Mouse (Mus musculus): ENCODE measurements at regions not wholly inside any gene's neighbourhood (a gene's known extent, or its start where the extent isn't known, plus 50 kb on each side); places are given as distances from the start of the nearest gene placed in this dataset.

DNA sequence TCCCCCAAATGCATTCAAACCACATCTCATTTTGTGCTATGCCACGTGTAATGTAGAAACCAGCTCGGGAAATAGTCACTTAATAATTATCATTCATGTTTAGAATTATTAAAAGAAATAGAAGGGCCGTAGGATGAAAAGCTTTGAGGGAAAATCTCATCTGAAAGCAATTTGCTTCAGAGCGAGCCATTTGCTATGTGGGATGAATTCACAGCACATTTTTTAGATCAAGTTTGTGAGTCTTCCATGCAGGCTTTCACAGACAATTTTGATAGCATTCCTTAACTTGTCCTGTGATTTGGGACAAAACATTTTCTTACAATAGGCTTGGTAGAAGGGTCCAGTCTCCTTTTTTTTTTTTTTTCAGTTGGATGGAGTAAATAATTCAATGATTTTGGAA lies 283.1 kb downstream of the Hace1 start:
- in situ Hi-C loops (cut with MboI; ENCODE audit: low pct_ligation_motif_present, low pct_unique_long_range_greater_than_20kb, low sequenced_read_pairs): no loop called here
- Histone ChIP-seq H3K4me2 (ENCODE audit: insufficient read depth, low read depth, poor library complexity, severe bottlenecking) (no peak overlapping the region), H3K4me1 (ENCODE audit: control insufficient read depth in 1 of 2, insufficient read depth in 2 of 2) (no peaks in the 10 kb centered on the region), H3K27me3 (replicated peaks) (no peaks in the 10 kb centered on the region), H3K9me3 (replicated peaks; ENCODE audit: low read length) (no peaks in the 10 kb centered on the region), H3K27ac (ENCODE audit: insufficient read depth, low read depth) (no peak overlapping the region), H3K4me3 (replicated peaks in 1 of 3; ENCODE audit: low read depth in 2 of 3, low read length in 2 of 3, poor library complexity in 1 of 3) (no peak overlapping the region), H3K36me3 (replicated peaks in 1 of 2; ENCODE audit: control insufficient read depth in 1 of 2, insufficient read depth in 1 of 2, low read length in 1 of 2) (no peaks in the 10 kb centered on the region), H3K9ac (ENCODE audit: insufficient read depth, low read depth) (no peak overlapping the region), H3K79me2 (replicated peaks; ENCODE audit: control insufficient read depth, extremely low read depth, insufficient read depth, poor library complexity, severe bottlenecking) (no peaks in the 10 kb centered on the region)
- no peak for DNase-seq (ENCODE audit: extremely low read depth)
- dilution Hi-C loops (cut with MboI; ENCODE audit: extremely low pct_ligation_motif_present, extremely low pct_unique_long_range_greater_than_20kb, low sequenced_read_pairs): no loop called here
- TF ChIP-seq USF2 (conservative IDR thresholded peaks at IDR 0.05; ENCODE audit: low read depth, low read length) (no peak), ELF1 (IDR thresholded peaks at IDR 0.05; ENCODE audit: low read depth, low read length) (no peak)

DNA sequence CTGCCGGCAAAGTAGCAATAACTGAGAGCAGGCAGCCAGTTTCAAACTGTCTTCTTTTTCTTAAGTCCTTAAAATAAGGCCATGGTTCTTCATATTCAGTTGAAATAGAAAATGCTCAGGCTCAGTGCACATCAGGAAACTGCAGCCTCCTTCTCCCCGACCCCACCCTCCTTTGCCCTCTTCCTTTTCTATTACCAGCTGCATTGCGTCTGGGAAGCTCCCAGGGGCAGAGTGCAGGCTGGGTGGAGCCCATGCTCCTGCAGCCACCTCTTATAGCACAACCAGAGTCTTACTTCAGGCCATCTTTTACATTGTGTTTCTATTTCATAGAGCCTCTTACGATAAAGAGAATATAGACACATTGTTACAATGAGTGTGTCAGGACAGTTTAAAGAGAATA lies 288.2 kb downstream of the Hace1 start:
- dilution Hi-C loops (cut with MboI; ENCODE audit: extremely low pct_ligation_motif_present, extremely low pct_unique_long_range_greater_than_20kb, low sequenced_read_pairs) (no loop called here), in situ Hi-C loops (cut with MboI; ENCODE audit: low pct_ligation_motif_present, low pct_unique_long_range_greater_than_20kb, low sequenced_read_pairs) (no loop called here)
- no peaks in the 10 kb centered on the region for H3K9me3 ChIP-seq (replicated peaks; ENCODE audit: low read length)
- no peaks in the 10 kb centered on the region for H3K36me3 ChIP-seq (replicated peaks in 1 of 2; ENCODE audit: control insufficient read depth in 1 of 2, insufficient read depth in 1 of 2, low read length in 1 of 2)
- H3K79me2 ChIP-seq (replicated peaks; ENCODE audit: control insufficient read depth, extremely low read depth, insufficient read depth, poor library complexity, severe bottlenecking): no peaks in the 10 kb centered on the region
- no peaks in the 10 kb centered on the region for H3K4me1 ChIP-seq (ENCODE audit: control insufficient read depth in 1 of 2, insufficient read depth in 2 of 2)
- no peak for TF ChIP-seq ZC3H11A (IDR thresholded peaks at IDR 0.05; ENCODE audit: low read depth, low read length)
- no peak for TF ChIP-seq POLR2AphosphoS2 (IDR thresholded peaks at IDR 0.05; ENCODE audit: low read depth, low read length)
- no peak for TF ChIP-seq ELF1 (IDR thresholded peaks at IDR 0.05; ENCODE audit: low read depth, low read length)
- TF ChIP-seq EP300 (IDR thresholded peaks at IDR 0.05; ENCODE audit: low read length): no peak
- no peak for TF ChIP-seq KAT2A (IDR thresholded peaks at IDR 0.05; ENCODE audit: insufficient replicate concordance, low read length)
- no peak overlapping the region for H3K27ac ChIP-seq (ENCODE audit: insufficient read depth, low read depth)
- no peak for DNase-seq (ENCODE audit: extremely low read depth)
- H3K27me3 ChIP-seq (replicated peaks): no peaks in the 10 kb centered on the region
- no peak overlapping the region for H3K9ac ChIP-seq (ENCODE audit: insufficient read depth, low read depth)
- H3K4me2 ChIP-seq (ENCODE audit: insufficient read depth, low read depth, poor library complexity, severe bottlenecking): no peak overlapping the region
- no peak overlapping the region for H3K4me3 ChIP-seq (replicated peaks in 1 of 3; ENCODE audit: low read depth in 2 of 3, low read length in 2 of 3, poor library complexity in 1 of 3)

DNA sequence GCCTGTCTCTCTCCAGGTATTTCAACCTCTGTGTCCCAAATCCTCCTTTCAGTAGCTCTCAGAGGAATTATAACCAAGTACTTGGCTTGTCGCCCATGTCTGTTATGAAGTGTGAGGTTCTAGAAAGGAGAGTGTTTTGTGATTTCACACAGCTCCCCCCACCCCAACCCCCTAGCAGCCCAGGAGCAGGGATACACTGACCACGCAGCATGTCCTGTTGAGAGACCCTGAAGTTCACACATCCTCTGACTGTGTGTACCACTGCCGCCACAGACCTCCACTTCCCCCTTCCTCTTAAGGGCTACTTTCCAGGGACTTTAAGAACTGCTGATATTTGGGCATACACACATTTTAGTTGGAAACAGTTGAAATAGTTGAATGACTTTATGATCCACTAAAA lies 289.2 kb downstream of the Hace1 start:
- Histone ChIP-seq H3K4me1 (ENCODE audit: control insufficient read depth in 1 of 2, insufficient read depth in 2 of 2) (no peaks in the 10 kb centered on the region), H3K4me2 (ENCODE audit: insufficient read depth, low read depth, poor library complexity, severe bottlenecking) (no peak overlapping the region), H3K4me3 (replicated peaks in 1 of 3; ENCODE audit: low read depth in 2 of 3, low read length in 2 of 3, poor library complexity in 1 of 3) (no peak overlapping the region), H3K79me2 (replicated peaks; ENCODE audit: control insufficient read depth, extremely low read depth, insufficient read depth, poor library complexity, severe bottlenecking) (no peaks in the 10 kb centered on the region), H3K27me3 (replicated peaks) (no peaks in the 10 kb centered on the region), H3K36me3 (replicated peaks in 1 of 2; ENCODE audit: control insufficient read depth in 1 of 2, insufficient read depth in 1 of 2, low read length in 1 of 2) (no peaks in the 10 kb centered on the region), H3K9ac (ENCODE audit: insufficient read depth, low read depth) (no peak overlapping the region), H3K9me3 (replicated peaks; ENCODE audit: low read length) (no peaks in the 10 kb centered on the region), H3K27ac (ENCODE audit: insufficient read depth, low read depth) (no peak overlapping the region)
- dilution Hi-C loops (cut with MboI; ENCODE audit: extremely low pct_ligation_motif_present, extremely low pct_unique_long_range_greater_than_20kb, low sequenced_read_pairs) (no loop called here), in situ Hi-C loops (cut with MboI; ENCODE audit: low pct_ligation_motif_present, low pct_unique_long_range_greater_than_20kb, low sequenced_read_pairs) (no loop called here)
- TF ChIP-seq SMC3 (IDR thresholded peaks at IDR 0.05; ENCODE audit: low read depth, low read length) (no peak), POLR2AphosphoS2 (IDR thresholded peaks at IDR 0.05; ENCODE audit: low read depth, low read length) (no peak), MAFK (IDR thresholded peaks at IDR 0.05; ENCODE audit: insufficient replicate concordance, low read length) (no peak), ZC3H11A (IDR thresholded peaks at IDR 0.05; ENCODE audit: low read depth, low read length) (no peak), TBP (conservative IDR thresholded peaks at IDR 0.05; ENCODE audit: low read depth, low read length) (no peak), ELF1 (IDR thresholded peaks at IDR 0.05; ENCODE audit: low read depth, low read length) (no peak), MAX (IDR thresholded peaks at IDR 0.05; ENCODE audit: low read length) (no peak), JUND (conservative IDR thresholded peaks at IDR 0.05; ENCODE audit: low read depth, low read length) (no peak), SIN3A (IDR thresholded peaks at IDR 0.05; ENCODE audit: low read length) (no peak), ZMIZ1 (IDR thresholded peaks at IDR 0.05; ENCODE audit: low read depth, low read length) (no peak), PAX5 (IDR thresholded peaks at IDR 0.05; ENCODE audit: low read length) (no peak), MYC (IDR thresholded peaks at IDR 0.05; ENCODE audit: low read depth, low read length) (no peak), USF2 (conservative IDR thresholded peaks at IDR 0.05; ENCODE audit: low read depth, low read length) (no peak), ETS1 (conservative IDR thresholded peaks at IDR 0.05; ENCODE audit: low read depth, low read length) (no peak), USF1 (IDR thresholded peaks at IDR 0.05; ENCODE audit: low read depth, low read length) (no peak)
- DNase-seq (ENCODE audit: extremely low read depth): no peak
